Mouse (Mus musculus) B cell, adult 2 months (primary cell): Measurements from ENCODE around the gene Celsr1.
A peak's percentile ranks its signal among the peaks of the same experiment; 100 is the strongest.

Experiments
- DNase-seq, 2 experiments: peaks; one replicate each; pipeline ENCODE4 v3.0.0; 2022

Gene Celsr1

DNA sequence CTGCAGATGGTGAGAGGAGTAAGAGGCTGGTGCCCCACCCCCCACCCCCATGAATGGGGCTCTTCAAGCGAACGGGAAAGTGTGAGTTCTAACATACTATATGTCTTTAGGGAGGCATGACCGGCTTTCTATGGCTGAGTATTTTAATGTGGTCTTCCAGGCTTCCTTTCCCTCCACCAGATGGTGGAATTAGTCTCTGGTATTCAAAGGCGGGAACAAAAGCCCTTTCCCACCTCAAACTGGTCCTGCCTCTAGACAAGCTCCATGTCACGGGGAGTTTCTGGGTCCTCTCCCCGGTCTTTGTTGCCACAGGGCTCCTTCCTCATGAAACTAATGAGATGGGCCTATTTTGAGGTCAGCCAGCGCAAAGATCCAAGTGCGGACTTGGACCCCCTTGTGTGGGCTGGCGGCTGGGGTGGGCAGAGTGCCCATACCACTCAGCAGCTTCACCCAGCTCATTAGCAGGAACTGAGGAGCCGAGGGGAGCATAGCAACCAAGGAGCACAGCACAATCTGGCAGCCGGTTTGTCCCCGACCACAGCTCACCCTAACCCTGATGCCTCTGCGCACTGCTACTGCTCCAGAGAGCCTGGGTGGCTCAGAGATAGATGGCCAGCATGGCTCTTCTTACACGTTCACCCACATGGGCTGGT, 39.5 kb downstream of the Celsr1 start:
- no peak for DNase-seq

DNA sequence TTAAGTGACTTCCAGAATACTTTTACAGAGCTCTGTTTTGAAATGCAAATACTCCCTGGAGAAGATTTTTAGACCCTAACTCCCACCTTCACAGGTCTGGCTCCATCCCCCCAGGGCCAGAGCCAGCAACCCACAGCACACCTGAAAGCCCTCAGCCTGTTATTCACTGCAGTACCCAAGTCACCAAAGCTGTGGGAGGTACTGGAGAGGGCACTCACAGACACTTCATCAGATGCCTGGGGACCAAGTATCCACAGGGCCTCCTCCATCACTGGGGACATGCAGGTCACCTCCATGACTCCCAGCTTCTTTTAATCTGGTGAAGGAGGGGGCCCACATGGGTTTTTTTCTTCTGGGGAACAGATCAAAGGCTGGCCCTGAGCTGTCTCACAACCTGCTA, 40.2 kb downstream of the Celsr1 start:
- DNase-seq: no peak

DNA sequence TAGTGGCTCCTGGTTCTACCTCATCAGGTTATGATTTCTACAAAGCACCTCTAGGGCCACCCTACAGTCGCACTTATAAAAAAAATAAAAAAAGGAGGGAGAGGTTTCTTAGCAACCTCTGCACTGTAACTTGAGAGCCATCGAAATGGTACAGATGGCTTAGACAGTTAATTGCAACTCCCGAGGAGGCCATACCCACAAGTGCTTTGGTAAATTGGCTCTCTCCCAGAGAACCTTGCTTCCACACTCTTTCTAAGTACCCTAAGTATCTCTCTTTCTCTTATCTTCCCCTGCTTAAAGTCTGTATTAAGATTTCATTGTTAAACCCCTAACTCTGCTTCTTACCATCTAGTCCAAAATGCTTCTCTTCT, 41.5 kb downstream of the Celsr1 start:
- no peak for DNase-seq

DNA sequence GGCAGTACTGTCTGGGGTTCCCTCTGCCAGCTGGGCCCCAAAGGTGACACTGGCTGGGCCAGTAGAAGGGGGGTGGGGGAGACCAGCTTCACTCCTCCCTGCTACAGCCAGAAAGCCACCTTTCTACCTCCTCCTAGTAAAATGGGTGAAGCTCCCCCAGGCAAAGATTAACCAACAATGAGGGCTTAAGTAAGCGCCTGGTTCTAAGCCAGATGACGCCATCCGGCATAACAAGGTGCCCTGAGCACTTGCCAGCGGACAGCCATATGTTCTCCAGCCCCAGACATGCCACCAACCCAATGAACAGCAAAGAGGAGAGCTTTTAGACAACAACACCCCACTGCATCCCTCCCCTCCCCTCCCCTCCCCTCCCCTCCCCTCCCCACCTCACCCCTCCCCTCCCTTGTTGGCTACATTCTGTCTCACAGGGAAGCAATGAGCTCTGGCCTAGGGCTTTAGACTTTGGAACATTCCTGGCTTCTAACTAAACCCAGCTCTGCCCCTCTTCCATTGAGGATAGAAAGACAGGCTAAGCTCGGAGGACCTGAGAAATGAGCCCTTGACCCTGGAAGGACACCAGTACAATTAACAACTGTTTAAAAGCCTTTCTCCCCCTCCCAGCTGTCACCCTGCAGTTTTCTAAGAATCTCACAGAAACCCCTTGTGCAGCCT, 42.0 kb downstream of the Celsr1 start:
- DNase-seq: no peak

DNA sequence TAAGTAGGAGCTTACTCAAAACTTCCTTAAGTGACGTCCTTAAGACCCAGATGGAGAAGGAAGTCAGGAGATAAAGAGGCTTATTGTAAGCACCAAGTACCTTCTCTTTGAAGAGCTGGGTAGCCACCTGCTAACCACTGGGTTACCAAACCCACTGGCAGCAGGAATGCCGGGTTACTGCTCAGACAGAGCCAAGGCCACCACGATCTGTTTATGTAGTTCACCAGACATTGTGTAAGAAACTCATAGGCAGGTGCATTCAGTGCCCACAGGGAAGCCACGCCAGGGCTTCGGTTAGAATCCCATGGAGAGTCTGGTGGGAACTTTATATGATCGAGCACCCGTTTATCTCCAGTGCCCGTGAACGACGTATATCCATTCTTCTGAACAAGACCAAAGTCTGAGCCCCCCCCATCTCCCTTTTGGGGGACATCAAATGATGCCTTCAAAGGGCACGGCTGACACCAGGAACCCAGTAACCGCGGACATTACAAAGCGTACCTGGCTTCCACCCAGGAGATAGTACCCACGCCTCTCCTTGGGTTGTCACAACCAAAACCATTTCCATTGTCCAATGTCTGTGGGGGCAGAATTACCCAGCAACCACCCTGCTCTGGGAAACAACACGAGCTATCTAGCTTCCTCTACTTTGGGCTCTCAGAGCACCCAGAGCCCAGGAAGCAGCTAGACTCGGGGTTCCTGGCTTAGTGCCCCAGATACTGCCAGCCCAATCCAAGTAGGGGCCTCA, 42.7 kb downstream of the Celsr1 start:
- DNase-seq: no peak

DNA sequence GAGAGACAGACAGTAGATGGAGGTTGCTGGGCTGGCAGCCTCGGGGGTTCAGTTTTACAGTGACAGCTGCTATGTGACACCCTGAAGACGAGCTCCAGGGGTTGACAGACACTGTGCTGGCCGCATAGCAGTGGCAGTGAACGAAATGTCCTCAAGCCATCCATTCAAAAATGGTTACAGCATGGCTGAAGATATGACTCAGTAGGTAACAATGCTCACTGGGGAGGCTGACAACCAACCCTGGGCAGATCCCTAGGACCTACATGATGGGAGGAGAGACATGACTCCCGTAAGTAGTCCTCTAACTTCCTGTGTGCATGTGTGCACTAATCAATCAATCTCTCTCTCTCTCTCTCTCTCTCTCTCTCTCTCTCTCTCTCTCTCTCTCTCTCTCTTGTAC, 45.7 kb downstream of the Celsr1 start:
- DNase-seq: no peak

DNA sequence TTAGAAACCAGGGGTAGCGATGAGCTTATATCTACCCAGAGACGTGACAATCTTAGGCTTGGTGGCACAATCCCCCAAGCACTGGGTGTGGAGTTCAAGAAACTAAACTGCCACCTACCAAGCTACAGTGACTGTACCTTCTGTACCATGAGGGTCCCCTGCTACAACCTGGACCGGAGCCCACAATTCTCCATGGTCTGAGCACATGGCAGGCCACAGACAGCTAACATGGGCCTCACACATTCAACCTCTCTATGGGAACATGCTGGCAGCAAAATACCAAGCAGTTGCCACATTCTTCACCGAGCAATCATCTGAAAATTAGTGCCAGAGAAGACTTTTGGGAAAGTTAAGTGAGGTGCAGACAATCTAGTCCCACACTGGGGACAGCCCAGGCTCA, 47.4 kb downstream of the Celsr1 start:
- DNase-seq: no peak

DNA sequence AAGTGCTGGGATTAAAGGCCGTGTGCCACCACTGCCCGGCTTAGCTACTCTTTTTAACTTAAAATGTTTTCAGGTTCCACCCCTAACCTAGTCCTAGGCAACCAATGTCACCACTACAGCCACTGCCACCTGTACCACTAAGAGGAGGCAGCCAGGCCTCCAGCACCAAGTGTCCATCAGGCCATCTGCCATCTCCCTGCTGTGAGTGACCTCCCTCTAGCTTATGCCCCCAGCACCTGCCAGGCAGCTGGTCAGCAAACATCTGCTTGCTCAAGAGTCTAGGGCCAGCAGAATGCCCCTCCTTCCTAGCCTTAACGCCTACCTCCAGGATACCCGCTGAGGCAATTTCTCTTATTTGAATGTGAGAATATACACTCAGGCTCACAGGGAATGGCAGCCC, 48.0 kb downstream of the Celsr1 start:
- no peak for DNase-seq

DNA sequence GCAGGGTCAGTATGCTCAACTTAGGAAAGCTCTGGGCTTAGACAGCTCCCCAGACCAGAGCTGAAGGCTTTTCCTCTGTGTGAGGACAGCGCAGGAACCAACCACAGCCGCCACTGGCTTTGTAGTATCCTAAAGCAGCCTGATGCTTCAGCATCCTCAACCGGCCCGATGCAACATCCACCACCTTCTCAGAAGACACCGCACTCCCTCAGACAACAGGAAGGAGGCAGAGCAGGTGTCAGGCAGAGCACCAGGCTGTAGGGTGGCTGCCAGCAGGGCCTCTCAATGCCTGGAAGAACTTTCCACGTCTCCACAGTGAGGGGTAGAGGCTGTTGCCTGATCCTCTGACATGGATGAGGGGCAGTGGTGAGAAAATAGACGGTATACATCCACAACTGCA, 50.4 kb downstream of the Celsr1 start:
- DNase-seq: no peak

DNA sequence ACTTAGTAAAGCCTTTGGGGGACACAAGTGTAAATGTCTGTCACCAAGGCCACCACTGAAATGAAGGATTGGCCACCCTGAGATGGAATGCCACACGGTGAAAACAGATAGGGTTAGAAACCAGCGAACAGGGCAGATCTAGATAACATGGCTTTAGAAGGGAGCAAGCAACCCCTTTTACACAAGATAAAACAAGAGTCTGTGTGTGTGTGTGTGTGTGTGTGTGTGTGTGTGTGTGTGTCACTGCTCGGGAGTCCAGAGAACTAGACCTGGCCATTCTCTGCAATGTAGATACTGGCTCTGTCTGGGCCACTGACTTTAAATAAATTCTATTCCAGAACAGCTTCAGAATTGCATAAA, 51.2 kb downstream of the Celsr1 start:
- DNase-seq: no peak

DNA sequence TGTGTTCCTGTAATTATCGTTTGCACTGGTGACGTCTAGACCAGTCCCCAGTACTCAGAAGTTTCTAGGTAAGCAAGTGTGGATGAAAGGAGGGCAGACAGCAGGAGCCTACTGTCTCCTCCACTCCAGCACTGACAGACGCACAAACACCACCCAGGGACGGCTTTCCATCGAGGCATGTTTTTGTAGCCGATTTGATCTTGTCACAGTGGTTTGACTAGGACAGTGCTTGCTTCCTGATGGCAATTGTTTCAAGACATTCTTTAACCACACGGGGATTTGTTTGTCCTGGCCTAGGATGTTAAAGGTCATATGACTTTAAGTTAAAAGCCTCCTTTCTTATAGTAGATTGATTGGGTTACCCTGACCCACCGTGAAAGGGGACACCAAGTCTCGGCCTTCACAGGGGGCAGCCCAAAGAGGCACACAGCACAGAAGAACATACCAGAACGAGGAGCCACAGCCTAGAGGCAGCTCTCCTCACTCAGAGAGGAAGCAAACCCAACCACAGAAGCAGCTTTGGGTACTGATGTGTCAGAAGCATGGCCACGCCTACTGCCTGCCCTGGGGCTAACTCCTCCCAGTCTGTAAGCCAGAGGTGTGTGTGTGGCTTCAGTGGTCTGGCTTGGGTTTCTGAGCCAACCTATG, 51.7 kb downstream of the Celsr1 start:
- DNase-seq: peak; percentile 85 to 87

DNA sequence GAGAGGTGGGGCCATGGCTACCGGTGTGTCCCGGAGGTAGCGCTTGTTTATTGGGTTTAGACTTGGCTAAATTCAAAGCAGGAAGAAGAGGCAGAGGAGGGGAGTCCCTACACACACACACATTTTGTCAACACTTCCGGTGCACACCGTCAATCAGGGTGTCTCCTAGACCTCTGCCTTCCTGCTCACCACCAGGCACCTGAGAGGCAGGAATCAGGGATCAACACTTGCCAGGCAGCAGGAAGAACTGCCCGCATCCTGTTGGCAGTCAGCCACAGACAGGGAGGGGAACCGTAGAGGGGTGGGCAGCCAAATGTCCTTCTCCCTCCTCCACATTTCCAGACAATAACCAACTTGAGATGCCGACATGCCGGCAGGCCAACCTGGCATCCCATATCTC, 56.5 kb downstream of the Celsr1 start:
- peak; percentile 15 to 17 for DNase-seq

DNA sequence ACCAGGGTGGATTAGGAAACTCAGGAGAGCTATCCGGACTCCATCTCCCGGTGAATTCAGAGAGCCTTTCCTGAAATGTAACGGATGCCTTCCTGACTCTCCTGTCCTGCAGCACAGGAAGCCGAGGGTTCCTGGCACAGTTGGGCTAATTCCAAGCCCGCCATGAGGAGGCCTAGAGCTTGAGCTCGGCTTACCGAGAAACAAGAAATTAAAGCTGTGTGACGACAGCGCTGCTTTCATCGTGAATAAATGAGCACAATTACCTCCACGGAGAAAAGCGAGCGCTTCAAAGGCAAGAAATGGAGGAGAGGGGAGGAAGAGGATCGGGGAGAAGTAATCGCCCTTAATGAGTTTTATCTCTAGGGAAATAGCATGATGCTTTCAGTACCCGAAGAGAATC, 57.8 kb downstream of the Celsr1 start:
- no peak for DNase-seq

DNA sequence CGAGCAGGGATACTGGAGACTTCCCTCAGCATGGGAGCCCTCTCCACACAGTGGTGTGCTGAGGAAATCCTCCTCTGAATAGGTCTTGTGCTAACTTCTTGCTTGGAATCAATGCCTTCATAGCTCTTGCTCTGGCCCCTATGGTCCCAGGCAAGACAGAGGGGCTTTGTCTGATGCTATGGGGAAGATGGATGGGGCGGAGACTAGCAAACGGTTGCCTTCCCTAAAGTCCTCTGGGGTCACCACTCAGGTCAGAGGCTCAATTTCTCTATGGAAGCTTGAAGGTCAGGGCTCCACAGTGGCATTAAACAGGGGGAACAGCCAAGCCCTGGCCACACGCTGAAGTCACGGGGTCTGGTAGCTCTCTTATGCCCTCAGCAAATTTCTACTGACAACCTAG, 62.0 kb downstream of the Celsr1 start:
- DNase-seq: no peak

DNA sequence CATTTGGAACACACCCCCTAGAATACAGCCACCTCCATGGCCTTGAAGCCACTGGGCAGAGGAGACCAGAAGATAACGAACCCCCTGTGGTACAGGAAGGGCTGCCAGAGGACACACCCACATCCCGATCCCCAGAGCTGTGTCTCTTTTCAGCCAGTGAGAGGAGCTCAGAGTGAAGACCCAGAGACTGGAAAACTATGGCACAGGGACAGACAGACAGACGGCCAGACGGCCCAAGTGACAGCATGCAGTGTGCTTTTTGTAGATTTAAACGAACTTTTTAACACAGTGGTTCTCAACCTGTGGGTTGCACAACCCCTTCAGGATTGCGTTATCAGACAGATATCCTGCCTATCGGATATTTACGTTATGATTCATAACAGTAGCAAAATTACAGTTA, 63.1 kb downstream of the Celsr1 start:
- no peak for DNase-seq

DNA sequence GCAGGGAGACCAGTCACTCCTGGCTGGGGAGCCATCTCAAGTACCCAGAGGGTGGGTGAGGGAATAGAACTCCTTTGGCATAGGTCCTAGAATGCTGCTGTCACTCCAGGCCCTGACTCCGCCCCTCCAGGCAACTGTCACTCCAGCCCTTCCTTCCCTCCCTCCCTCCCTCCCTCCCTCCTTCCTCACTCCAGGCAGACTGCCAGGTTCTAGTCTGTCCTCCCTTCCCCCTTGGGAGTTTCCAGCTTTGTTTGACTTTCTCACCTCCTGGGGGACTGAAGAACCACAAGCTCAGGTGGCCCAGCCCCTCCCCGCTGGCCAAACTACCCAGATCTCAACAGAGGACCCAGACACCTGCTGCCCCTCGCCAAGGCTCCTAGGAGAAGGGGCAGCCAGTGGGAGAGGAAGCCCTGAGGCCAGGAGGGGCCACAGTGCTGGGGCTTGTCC, 63.8 kb downstream of the Celsr1 start:
- DNase-seq: no peak

DNA sequence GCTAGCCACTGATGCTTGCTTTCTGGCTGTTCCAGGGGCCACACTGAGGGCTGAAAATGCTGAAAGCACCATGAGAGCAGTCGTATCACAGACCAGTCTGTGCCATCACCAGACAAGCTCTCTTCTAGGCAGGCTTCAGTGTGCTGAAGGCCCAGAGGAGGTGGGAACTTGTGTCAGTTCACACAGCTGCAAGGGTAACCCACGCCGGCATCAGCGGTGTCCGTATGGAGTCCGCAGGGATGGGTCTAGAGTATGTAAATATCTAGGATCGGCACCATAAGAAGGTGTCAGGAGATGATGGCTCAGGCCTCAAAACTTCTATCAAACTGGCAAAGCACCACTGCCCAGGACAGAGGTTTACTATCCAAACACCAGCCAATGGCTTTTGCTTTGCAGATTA, 64.3 kb downstream of the Celsr1 start:
- no peak for DNase-seq

DNA sequence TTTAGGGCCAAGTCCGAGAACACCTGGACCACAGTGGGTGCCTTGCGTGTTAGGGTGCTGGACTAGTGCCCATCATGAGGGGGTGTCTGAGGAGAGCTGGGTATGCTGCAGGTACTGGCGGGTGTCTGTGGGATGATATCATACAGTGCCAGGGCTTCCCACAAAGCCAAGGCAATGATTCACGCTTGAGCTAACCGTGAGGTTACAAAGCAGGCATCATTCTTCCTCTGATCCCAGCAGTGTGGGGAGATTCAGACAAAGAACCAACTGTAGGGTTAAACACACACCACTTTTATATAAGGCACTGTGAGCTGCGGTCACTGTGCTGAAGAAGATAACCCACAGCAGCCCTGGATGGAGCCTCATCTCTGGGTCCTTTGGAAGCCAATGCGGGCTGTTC, 67.5 kb downstream of the Celsr1 start:
- DNase-seq: no peak

DNA sequence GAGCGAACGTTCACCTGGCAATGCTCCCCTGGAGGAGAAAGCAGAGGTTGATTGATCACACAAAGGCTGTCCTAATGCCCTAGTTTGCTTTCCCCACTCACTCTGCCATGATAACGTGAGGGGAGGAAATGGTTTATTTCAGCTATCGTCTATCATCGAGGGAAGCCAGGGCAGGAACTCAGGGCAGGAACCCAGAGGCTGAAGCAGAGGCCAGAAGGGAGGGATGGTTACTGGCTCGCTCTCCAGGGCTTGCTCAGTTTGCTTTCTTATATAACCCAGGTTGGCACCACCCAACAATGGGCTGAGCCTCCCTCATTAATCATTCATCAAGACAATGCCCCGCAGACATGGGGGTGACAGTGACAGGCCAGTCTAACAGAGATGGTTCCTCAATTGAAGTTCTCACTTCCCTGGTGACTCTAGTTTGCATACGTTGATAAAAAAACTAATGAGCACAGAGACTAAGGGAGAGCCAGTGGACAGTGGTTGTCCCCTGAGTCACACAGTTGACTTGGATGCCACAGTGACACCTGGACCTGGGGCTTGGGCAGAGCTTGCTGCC, 70.2 kb downstream of the Celsr1 start:
- DNase-seq: peak; percentile 37 to 46

DNA sequence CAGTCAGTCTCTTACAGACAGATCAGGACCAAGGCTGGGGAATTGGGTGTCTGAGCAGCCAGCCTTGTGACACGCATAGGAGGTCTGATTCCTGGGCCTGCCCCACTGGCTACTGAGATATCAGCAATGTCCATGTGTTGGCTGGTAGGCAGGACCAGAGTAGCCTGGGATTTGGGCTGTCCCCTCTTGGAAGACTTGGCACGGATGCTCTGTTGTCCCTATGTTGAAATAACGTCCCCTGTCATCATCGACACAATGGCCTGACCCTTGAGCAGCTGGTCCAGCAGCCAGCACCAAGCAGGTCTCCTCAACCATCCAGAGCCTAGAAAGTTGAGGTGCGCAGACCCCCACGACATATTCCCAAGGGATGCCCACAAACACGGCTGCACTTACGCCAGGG, 70.9 kb downstream of the Celsr1 start:
- no peak for DNase-seq

DNA sequence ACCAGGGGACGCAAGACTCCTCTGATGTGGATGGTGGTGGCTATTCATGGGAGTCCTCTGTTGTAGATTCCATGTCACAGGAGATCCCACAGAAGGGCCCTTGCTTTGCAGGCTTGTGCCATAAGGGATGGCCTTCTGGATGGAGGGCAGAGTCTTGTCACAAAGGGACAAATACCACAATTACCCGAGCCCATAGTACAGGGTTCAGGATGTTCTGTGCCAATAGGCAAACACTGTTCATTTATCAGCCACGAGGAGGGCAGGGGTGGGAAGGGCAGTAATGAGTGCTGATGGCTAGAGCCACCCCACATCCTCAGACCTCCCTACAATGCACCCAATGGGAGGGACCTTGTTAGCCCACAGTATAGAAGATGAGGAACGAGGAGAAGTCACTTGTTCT, 71.9 kb downstream of the Celsr1 start:
- DNase-seq: no peak

DNA sequence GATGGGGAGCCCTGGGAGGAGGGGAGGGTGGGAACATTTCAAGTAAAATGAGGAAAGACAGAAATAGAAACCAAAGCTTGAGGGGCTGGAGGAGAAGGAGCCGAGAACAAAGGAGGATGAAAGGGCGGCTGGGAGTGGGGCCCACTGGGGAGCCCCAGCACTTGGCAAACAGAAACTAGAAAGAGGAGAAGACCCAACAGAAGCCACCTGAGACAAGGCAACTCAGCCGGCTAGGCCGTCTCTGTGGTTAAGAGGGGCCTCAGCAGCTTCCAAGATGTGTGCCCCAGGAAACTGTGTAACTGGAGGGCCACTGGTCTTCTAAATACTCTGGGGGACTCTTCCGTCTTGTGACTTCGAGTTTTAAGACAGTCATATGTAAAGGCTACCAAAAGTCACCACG, 72.4 kb downstream of the Celsr1 start:
- no peak for DNase-seq

DNA sequence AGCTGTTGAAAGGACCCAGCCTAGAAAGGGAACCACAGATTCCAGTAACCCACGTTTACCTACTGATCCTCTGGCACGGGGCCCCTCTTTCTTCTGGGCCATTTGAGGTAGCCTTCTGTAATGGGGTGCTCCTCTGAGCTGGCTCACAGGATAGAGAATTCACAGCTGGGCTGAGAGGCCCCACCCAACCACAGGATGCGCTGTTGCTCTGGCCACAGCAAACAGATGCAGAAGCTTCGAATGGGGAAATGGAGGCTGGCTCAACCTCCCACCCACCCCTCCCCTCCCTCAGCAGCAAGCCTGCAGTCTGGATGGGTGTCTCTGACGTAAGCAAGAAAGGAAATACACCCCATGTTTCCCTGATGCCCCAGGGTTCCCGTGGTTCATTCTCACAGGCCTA, 77.4 kb downstream of the Celsr1 start:
- no peak for DNase-seq

DNA sequence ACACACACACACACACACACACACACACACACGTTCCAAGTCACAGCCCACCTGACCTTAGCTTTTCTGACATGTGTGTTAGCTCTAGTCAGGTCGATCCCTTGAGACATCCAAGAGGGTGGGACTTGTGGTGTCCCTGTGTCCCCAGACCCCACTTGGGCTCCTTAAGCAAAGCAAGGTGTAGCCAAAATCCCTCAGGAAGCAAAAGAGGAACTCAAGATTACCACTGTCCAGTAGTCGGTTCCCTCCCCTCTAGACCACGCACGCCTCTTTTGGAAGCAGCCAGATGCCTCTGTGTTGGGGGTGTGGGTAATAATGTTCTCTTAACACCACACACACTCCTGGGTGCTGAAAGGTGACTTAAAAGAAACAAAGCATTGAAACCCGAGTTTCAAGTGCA, 80.1 kb downstream of the Celsr1 start:
- DNase-seq: no peak
